ENCODE assay signal across 20 mouse cellular contexts in genomic region chr14:120113316-120113715, GRCm38 (mm10).
"Had no signal": no experiment of that assay in that cellular context is flagged by ENCODE, and none has a peak within 500 bp of the region (broad histone marks: within the 10 kb centered on the region; RNA-seq: fewer than 3 reads in every experiment).

No protein-coding gene starts in this region.

- H3K9me3 ChIP-seq: limb, embryonic 15.5 days; liver, embryonic 12.5 days; midbrain, embryonic 10.5 days; midbrain, embryonic 12.5 days; neural tube, embryonic 13.5 days; neural tube, embryonic 15.5 days; stomach, embryonic 15.5 days had no signal

- H3K4me2 ChIP-seq: limb, embryonic 15.5 days; liver, embryonic 12.5 days; midbrain, embryonic 12.5 days; neural tube, embryonic 13.5 days; neural tube, embryonic 15.5 days; stomach, embryonic 15.5 days had no signal

- H3K9ac ChIP-seq: limb, embryonic 15.5 days; liver, embryonic 12.5 days; liver, embryonic 14.5 days; midbrain, embryonic 12.5 days; neural tube, embryonic 13.5 days; neural tube, embryonic 15.5 days; stomach, embryonic 15.5 days had no signal

- H3K27ac ChIP-seq: limb, embryonic 15.5 days; liver, embryonic 12.5 days; liver, embryonic 14.5 days; midbrain, embryonic 10.5 days; midbrain, embryonic 12.5 days; neural tube, embryonic 13.5 days; neural tube, embryonic 15.5 days; stomach, embryonic 15.5 days; stomach, postnatal 0 days had no signal

- H3K27me3 ChIP-seq: limb, embryonic 15.5 days; liver, embryonic 12.5 days; midbrain, embryonic 12.5 days; neural tube, embryonic 13.5 days; neural tube, embryonic 15.5 days; stomach, embryonic 15.5 days had no signal

- DNase-seq: lung, adult 18-20 months; lung, postnatal 4 days; midbrain, embryonic 14.5 days; right cerebral cortex, postnatal 25 days; right cerebral cortex, postnatal 4 days; thymus, adult 18-20 months; thymus, postnatal 14 days; thymus, postnatal 36 days had no signal

- H3K4me1 ChIP-seq: limb, embryonic 15.5 days; liver, embryonic 12.5 days; midbrain, embryonic 10.5 days; midbrain, embryonic 12.5 days; neural tube, embryonic 13.5 days; neural tube, embryonic 15.5 days; stomach, embryonic 15.5 days had no signal

- H3K4me3 ChIP-seq: limb, embryonic 15.5 days; liver, embryonic 12.5 days; midbrain, embryonic 10.5 days; midbrain, embryonic 12.5 days; myocyte; neural tube, embryonic 13.5 days; neural tube, embryonic 15.5 days; stomach, embryonic 15.5 days had no signal

- H3K36me3 ChIP-seq: limb, embryonic 15.5 days; liver, embryonic 12.5 days; midbrain, embryonic 10.5 days; midbrain, embryonic 12.5 days; neural tube, embryonic 13.5 days; neural tube, embryonic 15.5 days; stomach, embryonic 15.5 days had no signal

- ATAC-seq: liver, embryonic 12.5 days; lung, postnatal 0 days; midbrain, embryonic 16.5 days had no signal
